In the genomic region with DNA sequence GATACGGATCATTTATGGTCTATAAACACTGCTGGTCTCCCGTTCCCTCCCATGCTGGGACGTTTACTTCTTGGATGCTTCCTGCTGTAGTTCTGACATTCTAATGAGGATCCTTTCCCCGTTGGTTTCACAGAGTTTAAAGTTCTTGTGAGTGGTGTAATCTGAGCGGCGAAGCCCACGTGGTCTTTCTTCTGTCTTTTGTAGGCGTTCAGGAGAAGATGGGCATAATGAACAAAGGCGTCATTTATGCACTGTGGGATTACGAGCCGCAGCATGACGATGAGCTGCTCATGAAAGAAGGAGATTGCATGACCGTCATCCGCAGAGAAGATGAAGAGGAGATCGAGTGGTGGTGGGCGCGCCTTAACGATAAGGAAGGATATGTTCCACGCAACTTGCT, we compare ENCODE assay signal across 27 mouse cellular contexts. TPM values are rescaled to one million over a fixed set of nuclear protein-coding genes. Genes with fewer than 3 reads are reported as not detected.
DNase-seq lines count a peak whose midpoint lies in the region; TF ChIP-seq lines count a peak whose summit lies in the region.
"Had no signal": no experiment of that assay in that cellular context is flagged by ENCODE, and none has a peak within 500 bp of the region (broad histone marks: within the 10 kb centered on the region; RNA-seq: fewer than 3 reads in every experiment).

No protein-coding gene starts in this region.

- H3K27me3 ChIP-seq in kidney, adult 2 months (replicated peaks; ENCODE audit: control insufficient read depth, insufficient read depth, low read length), result no peaks in the 10 kb centered on the region
- H3K27me3 ChIP-seq: embryonic facial prominence, embryonic 15.5 days; forebrain, embryonic 13.5 days; heart, embryonic 15.5 days; hindbrain, embryonic 12.5 days; limb, embryonic 13.5 days; liver, embryonic 12.5 days; megakaryocyte, embryonic 14.5 days; midbrain, embryonic 13.5 days had no signal

- no peak for DNase-seq in kidney, adult 2 months
- no peak for DNase-seq in kidney, adult 8-10 months
- peak; percentile 28 for DNase-seq in layer of hippocampus, adult 9-11 months
- no peak for DNase-seq in layer of hippocampus, postnatal 10 days (ENCODE audit: low spot score in 2 of 2)
- DNase-seq in brain, adult 2 months (ENCODE audit: low read depth, low spot score), result peak; percentile 77
- DNase-seq in right cerebral cortex, postnatal 36 days (ENCODE audit: low spot score in 2 of 2), result no peak
- DNase-seq: adrenal gland, postnatal 14 days; cerebellum, adult 11-12 months; cerebellum, postnatal 14 days; gastrocnemius, postnatal 10 days; kidney, postnatal 14 days; lung, adult 18-20 months; lung, postnatal 4 days; right cerebral cortex, adult 18-20 months; right cerebral cortex, postnatal 4 days; thymus, postnatal 4 days had no signal

- WGBS in kidney, adult 2 months, result 64% methylated on average over 19 of the region's 19 CpGs
- WGBS in olfactory bulb, adult 2 months, result 73% methylated on average over 19 of the region's 19 CpGs

- H3K4me1 ChIP-seq in kidney, adult 2 months (ENCODE audit: control insufficient read depth, insufficient read depth, low read length), result peaks cover 38% of the 10 kb centered on the region
- H3K4me1 ChIP-seq in olfactory bulb, adult 2 months (ENCODE audit: control insufficient read depth, insufficient read depth, low read length), result peaks cover 31% of the 10 kb centered on the region
- H3K4me1 ChIP-seq: embryonic facial prominence, embryonic 15.5 days; limb, embryonic 13.5 days had no signal

- no peak for TF ChIP-seq CTCF in kidney, adult 2 months (conservative IDR thresholded peaks at IDR 0.05; ENCODE audit: insufficient read depth, insufficient read length, low read depth, low read length)
- no peak for TF ChIP-seq CTCF in olfactory bulb, adult 2 months (IDR thresholded peaks at IDR 0.05; ENCODE audit: insufficient read depth, low read depth, low read length)

- peaks cover 16% of the 10 kb centered on the region for H3K36me3 ChIP-seq in kidney, adult 2 months (ENCODE audit: control insufficient read depth, insufficient read depth, low read length)

- H3K27ac ChIP-seq in kidney, adult 2 months (ENCODE audit: insufficient read depth, low read depth, low read length), result peak overlapping the region; percentile 6; the same call in 1 of the 2 replicates
- H3K27ac ChIP-seq in olfactory bulb, adult 2 months (ENCODE audit: insufficient read depth, low read depth, low read length), result peak overlapping the region; percentile 25; the same call in 1 of the 2 replicates
- H3K27ac ChIP-seq: embryonic facial prominence, embryonic 10.5 days; embryonic facial prominence, embryonic 15.5 days; forebrain, embryonic 13.5 days; heart, embryonic 10.5 days; heart, embryonic 15.5 days; hindbrain, embryonic 12.5 days; limb, embryonic 13.5 days; liver, embryonic 12.5 days; midbrain, embryonic 13.5 days had no signal

- no peak for TF ChIP-seq POLR2A in kidney, adult 2 months (IDR thresholded peaks at IDR 0.05; ENCODE audit: low read depth, low read length)
- no peak for TF ChIP-seq POLR2A in olfactory bulb, adult 2 months (IDR thresholded peaks at IDR 0.05; ENCODE audit: insufficient read depth, low read depth, low read length)

- H3K4me3 ChIP-seq in kidney, adult 2 months (ENCODE audit: insufficient read depth, low read depth, low read length), result no peak overlapping the region
- H3K4me3 ChIP-seq in olfactory bulb, adult 2 months (ENCODE audit: insufficient read depth, low read depth, low read length), result no peak overlapping the region
- H3K4me3 ChIP-seq: embryonic facial prominence, embryonic 10.5 days; embryonic facial prominence, embryonic 15.5 days; forebrain, embryonic 13.5 days; heart, embryonic 10.5 days; heart, embryonic 15.5 days; hindbrain, embryonic 12.5 days; limb, embryonic 13.5 days; liver, embryonic 12.5 days; megakaryocyte, embryonic 14.5 days; midbrain, embryonic 13.5 days had no signal

RNA-seq across cellular contexts. Expression of a gene that starts 49.6 kb away (rescaled TPM):
- 25.0 and 29.7 TPM in 2 replicates for polyA plus RNA-seq in kidney, adult 2 months (2012; rRNA removed)
- 10 to 100 TPM; 22.5 to 26.6 TPM for total RNA-seq in layer of hippocampus, postnatal 10 days (2021)
- not detected in 2 replicates for polyA plus RNA-seq in olfactory bulb, adult 2 months (2012; ENCODE audit: insufficient read depth, insufficient read length, low replicate concordance, missing spikeins)

RNA-seq across cellular contexts. Expression of a gene that starts 58.9 kb away (rescaled TPM):
- polyA plus RNA-seq in kidney, adult 2 months (2012; rRNA removed), result 31.7 and 33.0 TPM in 2 replicates
- 10 to 100 TPM; 75.3 to 77.7 TPM for total RNA-seq in layer of hippocampus, postnatal 10 days (2021)
- not detected in 2 replicates for polyA plus RNA-seq in olfactory bulb, adult 2 months (2012; ENCODE audit: insufficient read depth, insufficient read length, low replicate concordance, missing spikeins)

Comparison
In these comparisons a context has a peak if more than half of its experiments do, and no peak if none do; other contexts are left out.
1. DNase-seq: peak in layer of hippocampus, adult 9-11 months (single experiment) and brain, adult 2 months (single experiment); none in kidney, adult 2 months (single experiment), kidney, adult 8-10 months (0 of 2), layer of hippocampus, postnatal 10 days (0 of 2) and right cerebral cortex, postnatal 36 days (0 of 2).